Mouse (Mus musculus) cerebellum, adult 9-11 months (tissue): Measurements from ENCODE around the gene Cyp2d11.
"Not testable (repeated sequence)": the region's sequence is repeated elsewhere in the genome, so short reads cannot be mapped to it uniquely, and the experiment has no call there.

Source experiments
- DNase-seq: peaks from one replicate; pipeline ENCODE4 v3.0.0; 2022

The Cyp2d11 gene

GRCm38 (mm10) chr15:82379871-82380713 is 13.7 kb downstream of the Cyp2d11 start, which contains the start of gene Cyp2d22:
Gene Cyp2d22, minus strand, starts transcription at chr15:82380260.
- peak; percentile 79 for DNase-seq

GRCm38 (mm10) chr15:82379511-82379870 is 14.3 kb downstream of the Cyp2d11 start:
- DNase-seq, result no peak

DNA sequence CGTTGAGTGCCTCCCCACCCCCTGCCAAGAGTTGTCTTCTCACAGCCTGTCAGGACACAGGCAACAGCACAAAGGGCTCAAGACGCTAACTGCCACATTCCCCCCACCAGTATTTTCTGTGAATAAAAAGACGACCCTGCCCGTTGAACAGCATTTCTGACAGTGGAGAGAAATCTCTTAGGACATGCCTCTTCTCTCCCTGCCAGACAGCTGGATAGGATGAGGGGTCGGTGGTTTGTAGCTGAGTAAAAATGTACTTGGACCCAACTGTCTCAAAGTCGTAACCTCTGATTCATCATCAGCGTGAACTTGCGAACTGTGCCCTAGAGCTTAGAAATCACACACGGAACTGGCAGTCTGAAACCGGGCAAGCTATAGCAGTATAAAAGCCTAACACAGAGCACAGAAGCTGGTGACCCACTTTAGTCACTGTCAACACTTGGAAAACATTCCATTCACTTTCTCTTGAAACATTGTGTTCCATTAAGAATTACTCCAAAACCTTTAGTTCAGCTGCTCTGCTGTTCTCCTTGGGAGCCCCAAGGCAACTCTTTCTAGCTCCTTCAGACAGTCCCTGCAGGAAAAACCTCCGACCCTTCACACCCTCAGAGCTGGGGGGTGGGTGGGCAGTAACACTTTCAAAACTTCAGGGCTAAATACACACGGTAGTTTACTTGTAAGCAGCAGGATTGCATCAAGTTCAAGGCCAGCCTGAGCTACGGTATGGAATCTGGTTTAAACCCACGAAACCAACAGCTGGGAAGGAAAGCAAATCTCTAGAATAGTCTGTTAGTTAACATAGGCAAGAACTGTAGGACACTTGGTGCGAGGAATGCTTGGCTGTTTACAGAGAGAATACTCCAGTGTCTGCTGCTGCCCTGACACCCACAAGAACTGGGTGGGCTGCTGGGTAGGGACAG is 15.3 kb downstream of the Cyp2d11 start:
- DNase-seq, result no peak

DNA sequence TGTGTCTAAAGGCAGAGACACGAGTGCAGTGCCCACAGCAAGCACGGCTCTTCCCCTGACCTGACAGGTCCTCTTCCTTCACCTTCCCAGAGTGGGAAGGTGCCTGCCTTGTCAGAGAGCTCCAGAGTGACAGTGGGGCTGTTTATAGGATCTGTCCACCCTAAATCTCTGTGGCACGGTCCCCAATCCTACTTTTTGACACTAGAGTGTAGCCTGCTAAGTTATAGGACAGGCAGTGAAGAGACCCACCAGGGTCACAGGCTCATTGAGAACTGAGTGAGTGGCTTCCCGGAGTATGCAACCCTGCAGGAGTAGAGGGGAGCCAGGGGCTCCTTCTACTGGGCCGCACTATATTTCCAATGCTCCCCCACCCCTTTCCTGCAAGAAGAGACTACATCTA is 16.1 kb downstream of the Cyp2d11 start:
- DNase-seq, result no peak

GRCm38 (mm10) chr15:82376393-82377138 is 17.3 kb downstream of the Cyp2d11 start:
- peak; percentile 51 for DNase-seq

DNA sequence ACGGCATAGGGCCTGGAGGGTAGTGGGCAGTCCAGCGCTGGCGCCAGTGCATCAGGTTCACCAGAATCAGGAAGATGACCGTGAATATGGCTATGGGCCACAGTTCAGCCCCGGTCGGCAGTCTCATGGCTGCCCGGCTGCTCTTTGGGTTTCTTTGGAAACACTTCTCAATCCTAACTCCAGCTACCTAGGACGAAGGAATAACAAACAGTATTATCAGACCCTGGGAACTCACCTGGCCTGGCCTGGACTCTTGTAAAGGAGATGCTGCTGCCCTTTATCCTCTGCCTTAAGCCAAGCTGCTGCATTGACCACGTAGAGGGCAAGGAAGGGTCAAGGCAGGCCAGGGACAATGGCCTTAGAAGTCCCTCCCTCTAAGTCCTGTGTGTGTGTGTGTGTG is 18.0 kb downstream of the Cyp2d11 start:
- DNase-seq, result no peak

DNA sequence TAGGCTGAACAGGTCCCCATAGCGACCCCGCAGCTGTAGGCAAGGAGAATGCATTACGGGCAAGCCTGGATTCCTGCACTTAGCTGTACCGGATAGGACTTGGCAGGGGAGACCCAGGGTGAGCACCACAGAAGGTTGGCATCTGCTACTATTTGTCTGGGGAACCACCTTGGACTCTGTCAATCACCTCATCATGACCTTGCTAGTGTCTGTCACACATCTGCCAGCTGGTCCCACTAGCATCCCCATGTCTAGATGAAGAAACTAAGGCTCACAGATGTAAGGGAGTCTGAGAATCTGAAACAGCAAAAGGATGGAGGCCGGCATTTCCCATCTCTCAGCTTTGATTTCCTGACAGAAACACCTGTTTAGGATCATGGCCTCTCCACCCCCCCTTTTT is 19.4 kb downstream of the Cyp2d11 start:
- DNase-seq, result no peak

DNA sequence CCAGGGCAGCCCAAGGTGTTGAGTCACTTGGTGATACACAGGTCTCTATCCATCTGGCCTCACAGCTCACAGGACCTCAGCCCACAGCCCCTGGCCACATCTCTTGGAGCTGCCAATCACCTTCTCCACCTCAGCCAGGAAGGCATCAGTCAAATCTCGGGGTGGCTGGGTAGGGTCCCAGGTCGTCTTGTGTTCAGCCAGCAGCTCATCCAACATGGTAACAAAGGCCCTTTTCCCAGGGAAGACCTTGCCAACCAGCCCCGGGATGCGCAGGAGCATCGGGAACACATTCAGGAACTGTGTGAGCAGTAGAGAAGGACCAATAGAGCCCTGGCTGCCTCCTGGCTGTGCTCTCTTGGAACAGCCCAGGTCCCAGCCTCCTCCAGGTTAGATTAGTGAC is 20.8 kb downstream of the Cyp2d11 start:
- no peak for DNase-seq

GRCm38 (mm10) chr15:82372446-82372845 is 21.4 kb downstream of the Cyp2d11 start:
- no peak for DNase-seq

GRCm38 (mm10) chr15:82368851-82369250 is 25.0 kb downstream of the Cyp2d11 start:
- DNase-seq, result no peak

GRCm38 (mm10) chr15:82368146-82368545 is 25.7 kb downstream of the Cyp2d11 start:
- no peak for DNase-seq

DNA sequence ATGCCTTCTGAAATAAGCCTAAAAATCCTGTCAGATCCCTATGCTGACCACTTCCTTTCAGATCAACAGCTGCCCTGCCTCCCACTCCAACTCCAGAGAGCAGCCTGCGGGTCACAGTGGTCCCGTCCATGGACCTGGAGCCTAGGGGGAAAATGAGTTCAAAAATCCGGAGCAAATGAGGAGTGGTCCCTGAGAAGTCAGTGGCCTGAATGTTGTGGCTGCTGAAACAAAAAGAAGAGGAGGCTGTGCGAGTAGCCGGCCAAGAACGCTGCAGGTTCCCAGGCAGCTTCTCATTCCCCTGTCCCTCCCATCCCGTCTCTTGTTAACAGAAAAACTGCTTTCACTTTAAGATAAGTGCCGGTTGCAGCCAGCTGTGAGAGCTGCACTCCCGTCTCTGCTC is 29.3 kb downstream of the Cyp2d11 start:
- not testable (repeated sequence) for DNase-seq

- not testable (repeated sequence) for DNase-seq
Observed at GRCm38 (mm10) chr15:82363801-82364200, 30.0 kb downstream of the Cyp2d11 start.

GRCm38 (mm10) chr15:82362234-82362633 is 31.6 kb downstream of the Cyp2d11 start:
- DNase-seq, result no peak

DNA sequence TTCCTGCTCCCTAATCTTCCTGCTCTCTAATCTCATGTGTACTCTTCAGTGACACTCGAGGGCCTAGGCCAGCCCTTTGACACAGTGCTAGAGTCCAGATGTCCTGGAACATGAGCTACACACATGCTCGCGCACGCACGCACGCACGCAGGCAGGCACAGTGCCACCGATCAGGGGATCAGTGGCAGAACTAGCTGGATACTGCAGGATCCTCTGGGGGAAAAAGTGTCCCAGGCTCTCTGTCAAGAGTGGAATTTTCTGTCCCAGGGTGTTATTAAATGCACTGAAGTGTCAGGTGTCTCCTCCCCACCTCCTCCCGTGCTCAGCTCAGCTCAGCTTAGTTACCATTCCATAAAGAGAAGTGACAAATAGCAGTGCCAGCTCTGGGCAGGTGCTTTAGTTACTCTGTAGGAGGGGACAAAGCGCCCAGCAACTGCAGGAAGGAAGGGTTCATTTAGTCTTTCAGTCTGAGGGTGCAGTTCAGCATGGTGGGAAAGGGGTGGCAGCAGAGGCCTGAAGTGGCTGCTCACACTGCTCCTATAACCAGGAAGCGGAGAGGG is 32.3 kb downstream of the Cyp2d11 start:
- no peak for DNase-seq

DNA sequence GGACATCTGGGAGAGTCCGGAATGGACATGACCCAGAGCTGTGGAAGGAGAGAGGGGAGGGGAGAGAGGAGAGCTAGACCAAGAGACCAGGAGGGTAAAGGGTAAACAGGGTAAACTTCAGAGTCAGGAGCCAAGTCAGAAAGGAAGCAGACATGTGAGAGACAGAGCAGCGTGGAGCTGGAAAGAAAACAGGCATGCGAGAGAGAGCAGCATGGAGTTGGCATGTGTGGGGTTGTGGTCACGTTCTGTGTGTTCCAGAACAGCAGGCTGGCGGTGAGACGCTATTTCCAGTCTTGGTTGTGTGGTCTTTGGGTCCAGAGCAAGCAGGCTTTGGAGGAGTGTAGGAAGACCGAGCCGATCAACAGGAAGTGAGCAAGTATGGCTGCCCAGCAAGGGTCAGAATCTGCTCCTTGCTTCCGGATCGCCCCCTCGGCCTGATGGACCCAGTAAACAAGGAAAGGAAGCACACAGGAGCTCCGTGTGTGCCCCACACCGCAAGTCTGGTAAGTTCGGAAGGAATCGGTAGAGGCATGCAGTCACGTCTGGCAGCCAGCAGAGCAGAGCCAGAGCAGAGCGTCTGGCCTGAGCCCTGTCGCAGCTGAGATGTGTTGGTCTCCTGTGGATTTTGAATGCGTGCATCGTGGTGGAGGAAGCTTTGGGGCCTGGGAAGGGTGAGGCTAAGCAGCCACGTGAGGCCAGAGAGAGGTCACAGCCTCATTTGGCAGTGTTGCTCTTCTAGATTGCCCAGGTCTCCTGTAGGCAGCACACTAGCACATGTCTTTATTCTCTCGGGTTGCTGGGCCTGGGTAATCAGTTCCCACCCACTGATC is 35.2 kb downstream of the Cyp2d11 start:
- DNase-seq, result peak; percentile 2

DNA sequence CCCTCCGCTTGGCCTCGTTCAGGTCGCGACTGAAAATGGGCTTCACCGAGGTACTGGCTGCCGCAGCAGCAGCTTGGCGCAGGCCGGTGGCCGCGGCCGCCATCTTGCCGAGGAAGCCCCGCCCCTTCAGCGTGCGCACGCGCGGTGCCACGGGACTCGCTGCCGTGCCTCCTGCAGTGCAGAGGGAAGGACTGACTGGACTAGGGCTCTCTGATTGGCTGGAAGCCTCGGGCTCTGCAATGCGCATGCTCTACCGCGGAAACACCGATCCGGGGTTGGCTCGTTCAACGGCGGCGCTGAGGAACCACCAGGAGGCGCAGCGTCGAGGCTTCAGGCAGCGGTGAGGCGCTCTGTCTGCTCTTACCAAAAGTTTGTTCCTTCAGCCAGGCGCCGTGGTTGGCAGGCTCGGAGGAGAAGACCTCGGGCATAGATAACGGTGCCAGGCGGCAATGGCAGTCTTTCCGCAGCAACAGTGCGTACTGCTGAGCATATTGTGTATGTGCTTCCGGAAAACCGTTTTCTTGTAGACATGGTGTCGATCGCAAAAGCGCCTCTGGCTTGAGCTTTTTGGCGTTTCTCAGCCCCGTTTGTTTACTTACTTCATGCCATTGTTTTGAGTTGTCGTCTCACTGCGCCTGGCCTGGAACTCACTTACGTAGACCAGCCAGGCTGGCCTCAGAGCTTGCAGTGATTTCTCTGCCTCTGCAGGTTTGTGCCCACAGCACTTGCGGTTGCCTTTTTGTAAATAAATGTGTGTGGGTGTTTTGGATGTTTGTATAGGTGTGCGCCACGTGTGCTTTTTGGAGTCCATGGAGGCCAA is 39.5 kb downstream of the Cyp2d11 start, which contains the start of gene Ndufa6:
TSS of gene Ndufa6 (minus strand) at position 197 of the 820 bp plus-strand sequence.
- DNase-seq, result peak; percentile 98

DNA sequence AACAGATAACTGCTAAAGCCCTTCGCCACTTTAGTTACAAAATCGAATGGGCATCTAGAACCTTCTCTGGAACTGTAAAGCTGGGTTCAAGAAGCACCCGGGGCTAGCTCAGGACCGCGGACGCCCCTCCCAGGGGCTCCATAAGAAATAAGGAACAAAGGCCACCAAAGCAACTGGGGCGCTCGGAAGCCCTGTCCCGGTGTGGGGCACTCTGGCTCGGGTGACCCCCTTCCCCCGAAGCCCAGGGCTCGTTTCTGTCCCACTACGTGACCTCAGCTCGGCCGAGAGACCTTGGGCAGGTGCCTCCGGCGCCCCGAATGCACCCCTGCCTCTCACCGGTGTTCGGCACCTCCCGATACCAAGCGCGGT is 40.1 kb downstream of the Cyp2d11 start:
- no peak for DNase-seq

DNA sequence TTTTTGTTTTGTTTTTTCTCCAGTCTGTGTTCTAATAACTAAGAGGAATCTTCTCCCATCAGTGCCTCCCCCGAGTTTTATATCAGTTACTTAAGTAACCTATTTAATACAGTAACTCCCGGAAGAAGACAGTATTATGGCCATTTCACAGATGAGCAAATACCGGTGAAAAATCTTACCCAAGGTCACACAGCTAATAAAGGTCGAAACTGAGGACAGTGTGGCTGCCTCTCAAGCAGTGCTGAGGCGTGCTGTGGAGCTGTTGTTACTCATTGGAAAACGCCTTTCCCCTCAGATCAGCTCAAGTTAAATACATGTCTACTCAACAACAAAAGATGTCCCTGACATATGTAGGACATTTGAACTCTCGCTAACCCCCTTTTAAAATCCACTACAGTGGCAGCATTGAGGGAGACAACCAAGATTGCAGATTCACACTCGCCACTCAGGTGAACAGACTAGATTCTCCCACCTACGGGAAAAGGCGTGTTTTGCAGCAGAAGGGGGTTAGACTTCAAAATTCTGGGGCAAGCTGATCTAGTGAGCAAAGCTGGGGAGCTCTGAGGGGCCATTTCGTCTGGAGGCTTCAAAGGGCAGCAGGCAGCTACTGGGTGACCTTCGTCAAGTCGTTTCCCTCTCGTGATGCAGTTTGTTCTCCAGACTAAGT is 40.6 kb downstream of the Cyp2d11 start:
- no peak for DNase-seq

DNA sequence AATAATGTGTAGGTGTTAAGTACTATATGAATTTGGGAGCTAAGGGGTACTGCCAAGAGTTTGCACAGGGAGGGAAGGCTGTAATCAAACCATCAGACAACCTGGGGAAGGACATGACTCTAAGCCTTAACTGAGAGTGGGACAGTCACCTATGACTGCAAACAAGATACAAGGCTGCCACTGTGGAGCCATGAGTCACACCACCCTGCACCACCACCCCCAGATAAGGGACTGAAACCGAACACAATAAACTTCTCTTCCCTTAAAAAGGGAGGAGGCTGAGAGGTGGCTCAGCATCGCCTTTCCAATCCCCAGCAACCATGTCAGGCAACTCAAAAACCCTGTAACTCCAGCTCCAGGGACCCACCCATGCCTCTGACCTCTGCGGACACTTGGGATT is 42.3 kb downstream of the Cyp2d11 start:
- DNase-seq, result no peak
